In genomic region chr5:141005491-141005890, GRCm38 (mm10) we compare ENCODE assay signal across 19 mouse cellular contexts. TPM values are rescaled to one million over a fixed set of nuclear protein-coding genes. Genes with fewer than 3 reads are reported as not detected.
"Had no signal": no experiment of that assay in that cellular context is flagged by ENCODE, and none has a peak within 500 bp of the region (broad histone marks: within the 10 kb centered on the region; RNA-seq: fewer than 3 reads in every experiment).

No protein-coding gene starts in this region.

- DNase-seq: kidney, adult 2 months; kidney, postnatal 14 days; layer of hippocampus, postnatal 36 days; lung, embryonic 14.5 days; lung, postnatal 10 days; retina, postnatal 1 day; right cerebral cortex, postnatal 14 days; thymus, adult 2 months; thymus, postnatal 25 days had no signal

- H3K9ac ChIP-seq: kidney, embryonic 15.5 days; liver, embryonic 15.5 days; lung, embryonic 14.5 days; neural tube, embryonic 13.5 days; stomach, embryonic 15.5 days had no signal

- ATAC-seq: intestine, embryonic 16.5 days; midbrain, embryonic 16.5 days had no signal

- H3K27me3 ChIP-seq: kidney, embryonic 15.5 days; liver, embryonic 15.5 days; megakaryocyte, embryonic 14.5 days; neural tube, embryonic 13.5 days; stomach, embryonic 15.5 days had no signal

- H3K36me3 ChIP-seq: kidney, embryonic 15.5 days; limb, embryonic 10.5 days; liver, embryonic 15.5 days; neural tube, embryonic 13.5 days; stomach, embryonic 15.5 days had no signal

- H3K4me1 ChIP-seq: kidney, embryonic 15.5 days; neural tube, embryonic 13.5 days; stomach, embryonic 15.5 days had no signal

- H3K9me3 ChIP-seq: kidney, embryonic 15.5 days; limb, embryonic 10.5 days; liver, embryonic 15.5 days; neural tube, embryonic 13.5 days; stomach, embryonic 15.5 days had no signal

- H3K4me2 ChIP-seq: kidney, embryonic 15.5 days; liver, embryonic 11.5 days; liver, embryonic 15.5 days; lung, embryonic 14.5 days; midbrain, embryonic 11.5 days; neural tube, embryonic 13.5 days; stomach, embryonic 15.5 days had no signal

- H3K4me3 ChIP-seq: kidney, embryonic 15.5 days; limb, embryonic 10.5 days; liver, embryonic 15.5 days; megakaryocyte, embryonic 14.5 days; neural tube, embryonic 13.5 days; stomach, embryonic 15.5 days had no signal

- H3K27ac ChIP-seq: kidney, embryonic 15.5 days; limb, embryonic 10.5 days; liver, embryonic 15.5 days; neural tube, embryonic 13.5 days; stomach, embryonic 15.5 days had no signal

RNA-seq across cellular contexts. Expression of gene Card11, which starts 5.1 kb away (rescaled TPM):
- polyA plus RNA-seq: midbrain, embryonic 11.5 days; midbrain, embryonic 16.5 days had no signal
